Comparison of ENCODE assay signal across 9 mouse cellular contexts in the genomic region with DNA sequence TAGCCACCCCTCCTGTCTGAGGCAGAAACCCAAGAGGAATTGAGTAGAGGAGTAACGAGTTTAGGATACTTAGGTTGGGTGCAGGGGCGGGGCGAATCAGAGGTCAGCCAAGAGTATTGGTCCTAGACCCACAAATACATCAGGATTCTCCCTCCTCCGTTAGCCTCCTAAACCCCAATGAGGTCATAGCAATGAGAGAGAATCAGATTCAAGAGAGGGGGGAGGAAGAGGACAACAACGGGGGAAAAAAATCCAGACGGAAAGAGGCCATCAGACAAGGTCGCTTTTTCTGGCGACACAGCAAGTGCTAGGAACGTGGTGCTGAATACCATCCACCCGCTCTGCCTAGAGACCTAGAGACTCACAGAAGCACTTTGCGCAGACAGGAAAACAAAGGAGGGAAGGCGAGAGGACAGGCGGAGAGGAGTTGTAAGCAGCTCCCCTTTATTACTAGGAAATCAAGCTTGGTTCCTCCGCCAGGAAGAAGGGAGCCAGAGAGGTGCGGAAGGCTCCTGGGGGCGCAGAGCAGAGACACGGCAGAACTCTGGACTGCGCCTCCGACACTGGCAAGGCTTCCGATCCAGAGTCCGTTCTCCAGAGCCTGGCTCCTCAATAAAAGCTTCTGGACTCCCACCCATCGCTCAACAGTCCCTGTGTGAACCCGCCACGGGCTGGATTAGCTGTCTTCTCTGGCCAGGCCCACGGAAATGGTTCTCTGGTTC. TPM values are rescaled to one million over a fixed set of nuclear protein-coding genes. Genes with fewer than 3 reads are reported as not detected.
DNase-seq lines count a peak whose midpoint lies in the region; ATAC-seq and TF ChIP-seq lines count a peak whose summit lies in the region.
"Had no signal": no experiment of that assay in that cellular context is flagged by ENCODE, and none has a peak within 500 bp of the region (broad histone marks: within the 10 kb centered on the region; RNA-seq: fewer than 3 reads in every experiment).

A gene (plus strand): TSS at position 234 of the 722 bp plus-strand sequence.

- no peaks in the 10 kb centered on the region for H3K4me1 ChIP-seq in kidney, postnatal 0 days (replicated peaks; ENCODE audit: insufficient read depth, low read length)
- no peaks in the 10 kb centered on the region for H3K4me1 ChIP-seq in kidney, adult 2 months (ENCODE audit: control insufficient read depth, insufficient read depth, low read length)
- H3K4me1 ChIP-seq in midbrain, postnatal 0 days (ENCODE audit: insufficient read depth, low read length), result no peaks in the 10 kb centered on the region; the same call in 1 of the 2 replicates

- peak within 1 kb of the TSS; percentile 45 for H3K4me2 ChIP-seq in kidney, postnatal 0 days (ENCODE audit: low read length)
- H3K4me2 ChIP-seq in midbrain, postnatal 0 days (ENCODE audit: low read depth, low read length, poor library complexity, severe bottlenecking), result peak within 1 kb of the TSS; percentile 79

- no peak for TF ChIP-seq CTCF in kidney, postnatal 0 days (IDR thresholded peaks at IDR 0.05; ENCODE audit: low read depth)
- TF ChIP-seq CTCF in kidney, adult 2 months (conservative IDR thresholded peaks at IDR 0.05; ENCODE audit: insufficient read depth, insufficient read length, low read depth, low read length), result no peak
- no peak for TF ChIP-seq CTCF in midbrain, postnatal 0 days (IDR thresholded peaks at IDR 0.05)

- ATAC-seq in kidney, postnatal 0 days (replicated peaks; ENCODE audit: low FRiP score, low read depth), result no peak; the same call in 1 of the 2 replicates
- peak; percentile 14; the same call in 1 of the 2 replicates for ATAC-seq in granulocyte monocyte progenitor cell, adult 5-6 weeks (replicated peaks; ENCODE audit: poor library complexity, severe bottlenecking)
- ATAC-seq in midbrain, postnatal 0 days (ENCODE audit: low FRiP score), result peak; percentile 79
- no peak for ATAC-seq in inflammation-experienced regulatory T-cells, adult 6 months

- no peak within 1 kb of the TSS for H3K9ac ChIP-seq in kidney, postnatal 0 days (ENCODE audit: low read depth, low read length)
- H3K9ac ChIP-seq in midbrain, postnatal 0 days (replicated peaks; ENCODE audit: low read length, poor library complexity, severe bottlenecking), result peak within 1 kb of the TSS; percentile 71

- peak; percentile 28 for DNase-seq in kidney, postnatal 0 days (ENCODE audit: low spot score)
- no peak for DNase-seq in kidney, adult 2 months
- DNase-seq in cerebellum, postnatal 4 days (ENCODE audit: low spot score in 2 of 2), result peak; percentile 24 to 26
- peak; percentile 12 to 17 for DNase-seq in layer of hippocampus, postnatal 36 days
- peak; percentile 41 for DNase-seq in midbrain, postnatal 0 days (ENCODE audit: low spot score)
- no peak for DNase-seq in spleen, postnatal 36 days (ENCODE audit: low spot score in 2 of 2)

- TF ChIP-seq POLR2A in kidney, adult 2 months (IDR thresholded peaks at IDR 0.05; ENCODE audit: low read depth, low read length), result no peak

- 3% methylated on average over 25 of the region's 25 CpGs for WGBS in kidney, postnatal 0 days
- 3% methylated on average over 25 of the region's 25 CpGs for WGBS in kidney, adult 2 months
- 3% methylated on average over 25 of the region's 25 CpGs for WGBS in midbrain, postnatal 0 days

- H3K36me3 ChIP-seq in kidney, postnatal 0 days (ENCODE audit: insufficient read depth, low read length), result no peaks in the 10 kb centered on the region
- H3K36me3 ChIP-seq in kidney, adult 2 months (ENCODE audit: control insufficient read depth, insufficient read depth, low read length), result no peaks in the 10 kb centered on the region
- H3K36me3 ChIP-seq in midbrain, postnatal 0 days (ENCODE audit: insufficient read depth, low read length), result no peaks in the 10 kb centered on the region

- no peak within 1 kb of the TSS for H3K27ac ChIP-seq in kidney, postnatal 0 days
- H3K27ac ChIP-seq in kidney, adult 2 months (ENCODE audit: insufficient read depth, low read depth, low read length), result no peak within 1 kb of the TSS
- H3K27ac ChIP-seq in midbrain, postnatal 0 days (ENCODE audit: low read depth, low read length), result peak within 1 kb of the TSS; percentile 51; the same call in 1 of the 2 replicates
- H3K27ac ChIP-seq: macrophage had no signal

- H3K27me3 ChIP-seq in kidney, postnatal 0 days (ENCODE audit: insufficient read depth, low read length), result 0 out of 2 replicates have a peak, but pooled peaks cover 3% of the 10 kb centered on the region
- no peaks in the 10 kb centered on the region for H3K27me3 ChIP-seq in kidney, adult 2 months (replicated peaks; ENCODE audit: control insufficient read depth, insufficient read depth, low read length)
- no peaks in the 10 kb centered on the region for H3K27me3 ChIP-seq in midbrain, postnatal 0 days (ENCODE audit: insufficient read depth, low read length)

- H3K9me3 ChIP-seq in kidney, postnatal 0 days (replicated peaks; ENCODE audit: low read length), result no peaks in the 10 kb centered on the region
- no peaks in the 10 kb centered on the region for H3K9me3 ChIP-seq in midbrain, postnatal 0 days (ENCODE audit: low read length)

- peak within 1 kb of the TSS; percentile 30 for H3K4me3 ChIP-seq in kidney, postnatal 0 days (replicated peaks; ENCODE audit: low read depth, low read length)
- no peak within 1 kb of the TSS for H3K4me3 ChIP-seq in kidney, adult 2 months (ENCODE audit: insufficient read depth, low read depth, low read length)
- H3K4me3 ChIP-seq in midbrain, postnatal 0 days (ENCODE audit: low read depth, low read length), result peak within 1 kb of the TSS; percentile 65

RNA-seq across cellular contexts. Expression of the gene that starts here (rescaled TPM):
- polyA plus RNA-seq in kidney, postnatal 0 days (2015; fragmentation: Nextera tagmentation; extraction: Ambion mirVana), result 0.71 and 0.95 TPM in 2 replicates
- not detected in 2 replicates for polyA plus RNA-seq in kidney, adult 2 months (2012; rRNA removed)
- total RNA-seq in granulocyte monocyte progenitor cell, adult 5-6 weeks (2014; fragmentation: Nextera tagmentation), result not detected in 2 replicates
- total RNA-seq in granulocyte monocyte progenitor cell, adult 5-6 weeks (2017), result not detected in 2 replicates
- 1 to 10 TPM; 8.0 to 8.8 TPM for total RNA-seq in layer of hippocampus, postnatal 36 days (2021)
- total RNA-seq in midbrain, postnatal 0 days (2014; rRNA removed), result 13.3 and 27.8 TPM in 2 replicates
- polyA plus RNA-seq in midbrain, postnatal 0 days (2015; fragmentation: Nextera tagmentation; extraction: Ambion mirVana), result 16.5 and 17.9 TPM in 2 replicates
- not detected for polyA plus RNA-seq in inflammation-experienced regulatory T-cells, adult 6 months (2017; shearing (Covaris generic))
- polyA plus RNA-seq: macrophage had no signal

Comparison
In these comparisons a context has a peak if more than half of its experiments do, and no peak if none do; other contexts are left out.
1. RNA of the gene that starts here (total RNA-seq): 13.3 to 27.8 TPM in midbrain, postnatal 0 days and 8.0 to 8.8 TPM in layer of hippocampus, postnatal 36 days; not detected in granulocyte monocyte progenitor cell, adult 5-6 weeks; every median in the first group is over 4 times any median in the second.
2. Peak in DNase-seq, H3K4me3 ChIP-seq and H3K4me2 ChIP-seq in kidney, postnatal 0 days; RNA of the gene not detected or under 1 TPM.
3. Peak in ATAC-seq in granulocyte monocyte progenitor cell, adult 5-6 weeks; RNA of the gene not detected or under 1 TPM.
4. DNase-seq: peak in cerebellum, postnatal 4 days (2 of 2), layer of hippocampus, postnatal 36 days (2 of 2) and midbrain, postnatal 0 days (single experiment); none in kidney, adult 2 months (single experiment) and spleen, postnatal 36 days (0 of 2).